Mouse (Mus musculus): ENCODE measurements around the gene Scly.
A peak's percentile ranks its signal among the peaks of the same experiment; 100 is the strongest.

Gene Scly

GRCm38 (mm10) chr1:91297799-91298744 lies at the start of gene Scly:
TSS of gene Scly (plus strand) at chr1:91298338.
- DNase-seq (ENCODE audit: low read depth, low spot score), result peak; percentile 93

DNA sequence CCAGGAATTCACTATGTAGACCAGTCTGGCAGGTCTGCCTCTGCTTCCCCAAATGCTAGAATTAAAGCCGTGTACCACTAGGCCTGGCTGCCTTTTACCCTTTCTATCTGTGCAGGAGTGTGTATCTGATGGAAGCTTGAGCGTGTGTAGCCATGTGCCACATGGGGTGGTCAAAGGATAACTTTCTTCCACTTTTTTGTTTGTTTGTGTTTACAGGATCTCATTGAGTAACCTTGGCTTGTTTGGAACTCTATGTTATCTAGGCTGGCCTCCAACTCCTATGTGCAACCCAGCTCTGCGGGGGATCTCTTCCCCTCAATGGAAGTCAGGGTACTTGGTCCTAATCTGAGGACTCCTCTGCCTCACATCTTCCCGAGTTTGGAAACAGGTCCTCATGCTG lies 49.2 kb upstream of the Scly start:
- no peak for DNase-seq (ENCODE audit: low read depth, low spot score)

GRCm38 (mm10) chr1:91249564-91250414 lies 48.3 kb upstream of the Scly start, which contains the start of gene Ube2f:
TSS of gene Ube2f (plus strand) at chr1:91250304.
- peak; percentile 94 for DNase-seq (ENCODE audit: low read depth, low spot score)

DNA sequence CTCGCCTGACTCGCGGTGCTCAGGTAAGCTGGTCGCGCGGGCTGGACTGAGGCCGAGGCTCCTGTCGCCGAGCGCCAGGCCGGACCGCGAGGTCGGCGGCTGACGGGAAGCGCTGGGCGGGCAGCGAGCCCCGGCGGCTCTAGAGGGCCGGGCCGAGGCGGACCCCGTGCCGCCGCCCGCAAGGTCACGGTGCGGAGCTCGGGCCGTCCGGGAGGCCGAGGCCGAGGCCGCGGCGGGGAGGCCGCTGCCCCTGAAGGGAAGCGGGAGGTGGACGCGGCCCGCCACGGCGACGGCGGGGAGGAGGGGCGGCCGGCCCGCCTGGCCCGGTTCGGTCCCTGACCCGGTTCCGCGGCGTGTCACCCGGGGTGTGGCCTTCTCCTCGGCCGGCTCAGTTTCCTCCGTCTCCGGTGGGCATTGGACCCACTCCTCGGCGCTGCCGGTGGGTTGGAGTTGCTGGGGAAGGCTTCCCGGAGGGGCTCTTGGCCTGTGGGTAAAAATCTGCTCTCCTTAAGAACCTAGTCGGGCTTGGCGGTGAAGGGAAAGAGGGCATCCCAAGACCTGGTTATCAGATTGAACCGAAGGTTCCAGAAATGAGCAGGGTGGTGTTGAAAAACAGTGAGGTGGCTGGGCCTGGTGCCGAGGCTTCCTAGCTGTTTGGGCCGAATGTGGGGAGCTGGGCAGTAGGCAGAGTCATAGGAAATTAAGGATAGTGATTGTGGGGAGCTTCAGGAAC lies 47.6 kb upstream of the Scly start:
- DNase-seq (ENCODE audit: low read depth, low spot score), result no peak

DNA sequence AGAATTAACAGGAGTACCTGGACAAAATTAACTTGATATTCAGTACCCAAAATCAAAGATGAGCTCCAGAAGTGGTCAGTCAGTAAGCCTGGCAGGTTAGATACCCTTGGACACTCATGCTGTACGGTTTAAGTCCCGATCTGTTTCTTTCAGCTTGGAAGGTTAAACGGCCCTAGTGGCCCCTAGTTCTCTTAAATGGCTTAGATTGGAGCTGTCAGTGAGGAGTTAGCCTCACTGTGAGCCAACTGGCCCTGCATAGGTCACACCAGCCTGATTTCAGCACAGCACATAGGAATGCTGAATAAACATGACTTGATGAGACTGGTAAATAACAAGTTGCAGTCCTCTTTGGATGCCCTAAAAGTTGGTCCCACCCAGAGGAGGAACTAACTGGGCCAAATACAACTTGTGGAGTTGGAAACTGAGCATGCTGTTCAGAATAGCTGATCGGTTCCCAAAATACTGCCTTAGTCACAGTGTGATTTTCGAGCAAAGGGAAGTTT lies 46.9 kb upstream of the Scly start:
- DNase-seq (ENCODE audit: low read depth, low spot score), result peak; percentile 13

- peak; percentile 17 for DNase-seq (ENCODE audit: low read depth, low spot score)
Measured at GRCm38 (mm10) chr1:91251927-91252326, 46.2 kb upstream of the Scly start.

- DNase-seq (ENCODE audit: low read depth, low spot score), result no peak
Measured at GRCm38 (mm10) chr1:91257918-91258317, 40.2 kb upstream of the Scly start.

- peak; percentile 35 for DNase-seq (ENCODE audit: low read depth, low spot score)
Measured at GRCm38 (mm10) chr1:91259794-91260193, 38.3 kb upstream of the Scly start.

- DNase-seq (ENCODE audit: low read depth, low spot score), result no peak
Measured at GRCm38 (mm10) chr1:91262508-91262907, 35.6 kb upstream of the Scly start.

- DNase-seq (ENCODE audit: low read depth, low spot score), result no peak
Measured at GRCm38 (mm10) chr1:91272260-91272659, 25.9 kb upstream of the Scly start.

DNA sequence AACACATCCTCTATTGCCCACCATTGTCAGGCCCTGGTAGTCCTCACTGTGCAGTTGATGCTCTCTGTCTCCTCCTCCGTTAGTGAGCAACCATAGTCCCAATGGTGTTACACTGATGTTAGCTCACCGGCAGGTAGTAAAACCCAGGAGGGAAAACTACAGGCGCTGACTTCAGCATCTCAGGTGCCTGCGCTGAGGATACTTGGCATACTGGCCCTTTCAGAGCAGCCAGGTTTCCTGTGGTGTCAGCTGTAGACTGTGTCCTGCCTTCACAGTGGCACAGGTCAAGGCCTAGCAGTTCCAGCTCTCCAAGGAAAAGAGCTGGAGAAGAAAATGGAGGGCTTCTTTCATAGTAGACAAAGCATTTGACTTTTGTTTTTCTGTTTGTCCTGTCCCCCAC lies 21.6 kb upstream of the Scly start:
- no peak for DNase-seq (ENCODE audit: low read depth, low spot score)

- DNase-seq (ENCODE audit: low read depth, low spot score), result no peak
Measured at GRCm38 (mm10) chr1:91277480-91277879, 20.7 kb upstream of the Scly start.

GRCm38 (mm10) chr1:91278410-91279119 lies 19.6 kb upstream of the Scly start:
- peak; percentile 30 for DNase-seq (ENCODE audit: low read depth, low spot score)

GRCm38 (mm10) chr1:91279126-91279525 lies 19.0 kb upstream of the Scly start:
- peak; percentile 21 for DNase-seq (ENCODE audit: low read depth, low spot score)

GRCm38 (mm10) chr1:91282582-91282981 lies 15.6 kb upstream of the Scly start:
- no peak for DNase-seq (ENCODE audit: low read depth, low spot score)

GRCm38 (mm10) chr1:91289375-91289774 lies 8.8 kb upstream of the Scly start:
- DNase-seq (ENCODE audit: low read depth, low spot score), result no peak

DNA sequence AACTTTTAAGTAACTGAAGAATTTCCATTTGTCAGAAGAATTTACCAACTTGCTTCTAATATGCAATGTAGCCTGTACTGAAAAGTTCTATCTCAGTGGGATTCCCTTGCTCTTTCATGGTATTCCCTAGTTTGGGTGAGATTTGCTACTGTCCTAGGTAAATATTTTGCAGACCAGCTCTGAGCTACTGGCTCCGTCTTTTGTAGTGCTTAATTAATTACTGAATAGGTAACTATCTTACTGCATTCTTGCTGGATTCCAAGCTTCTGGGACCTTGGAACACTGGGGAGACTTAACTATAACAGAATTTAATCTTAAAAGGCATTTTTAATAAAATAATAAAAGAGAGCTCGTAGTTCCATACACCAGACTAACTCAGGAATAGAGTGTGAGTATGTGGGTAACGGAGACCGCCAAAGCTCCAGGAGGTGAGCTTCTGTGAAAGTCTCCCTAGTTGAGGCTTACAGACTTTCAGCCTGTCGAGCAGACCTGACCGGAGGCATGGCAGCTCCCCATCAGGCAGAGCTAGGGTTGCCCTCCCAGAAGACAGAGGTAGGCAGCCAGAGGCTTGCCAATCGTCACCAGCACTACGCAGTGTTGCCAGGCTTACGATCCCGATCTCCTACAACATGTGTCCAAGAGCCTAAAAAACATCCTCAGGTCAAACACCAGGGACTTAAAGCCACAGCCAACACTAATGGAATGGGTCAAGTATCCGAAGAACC lies 5.9 kb upstream of the Scly start:
- DNase-seq (ENCODE audit: low read depth, low spot score), result no peak

- DNase-seq (ENCODE audit: low read depth, low spot score), result no peak
Measured at GRCm38 (mm10) chr1:91295544-91295943, 2.6 kb upstream of the Scly start.

GRCm38 (mm10) chr1:91299026-91299706 lies 1.0 kb downstream of the Scly start:
- peak; percentile 35 for DNase-seq (ENCODE audit: low read depth, low spot score)

Measured in CD4-positive helper T cell, adult 2 months (primary cell).